Mouse (Mus musculus): ENCODE measurements at regions not wholly inside any gene's neighbourhood (a gene's known extent, or its start where the extent isn't known, plus 50 kb on each side); places are given as distances from the start of the nearest gene placed in this dataset.

DNA sequence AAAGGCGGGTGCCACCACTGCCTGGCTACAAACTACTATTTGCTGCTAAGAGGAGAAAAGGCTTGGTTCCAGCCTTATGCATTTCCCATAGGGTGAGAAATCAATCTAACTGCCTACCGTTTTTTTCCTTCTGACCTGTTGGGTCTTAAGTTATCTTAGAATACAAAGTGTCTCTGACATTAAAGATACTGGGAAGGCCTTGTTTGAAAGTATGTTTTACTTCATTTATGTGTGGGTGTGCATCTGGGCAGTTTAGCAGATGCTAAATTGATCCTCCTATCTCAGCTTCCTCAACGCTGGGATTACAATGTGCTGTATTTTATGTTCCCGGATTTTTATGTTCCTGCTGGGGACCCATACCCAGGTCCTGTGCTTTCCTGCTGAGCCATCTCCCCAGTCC lies 65.8 kb upstream of the Noct start:
- Histone ChIP-seq H3K27me3 (ENCODE audit: control insufficient read depth, insufficient read depth, low read length) (no peaks in the 10 kb centered on the region), H3K36me3 (replicated peaks; ENCODE audit: control insufficient read depth, insufficient read depth, low read depth) (no peaks in the 10 kb centered on the region), H3K27ac (peak overlapping the region; percentile 58), H3K4me1 (replicated peaks; ENCODE audit: control insufficient read depth in 2 of 2, insufficient read depth in 2 of 2, low read length in 1 of 2) (peaks cover 31 to 46% of the 10 kb centered on the region in 2 experiments), H3K4me3 (ENCODE audit: insufficient read depth in 1 of 2, low read depth in 2 of 2, low read length in 2 of 2) (no peak overlapping the region), H3K4me2 (ENCODE audit: low read depth) (peak overlapping the region; percentile 22; the same call in 1 of the 2 replicates), H3K9me3 (ENCODE audit: control insufficient read depth, low read length) (no peaks in the 10 kb centered on the region), H3K9ac (replicated peaks) (no peak overlapping the region; the same call in 1 of the 2 replicates)
- DNase-seq (ENCODE audit: low read depth in 3 of 3, low spot score in 3 of 3) (no peak), ATAC-seq (ENCODE audit: insufficient read depth) (no peak)
- TF ChIP-seq EP300 (IDR thresholded peaks at IDR 0.05; ENCODE audit: low read depth) (peak; percentile 68), CTCF (IDR thresholded peaks at IDR 0.05; ENCODE audit: low read depth) (no peak)
- 22% methylated on average over 4 of the region's 4 CpGs for WGBS (ENCODE audit: insufficient replicate concordance)

GRCm38 (mm10) chr3:51159322-51159721 lies 64.9 kb upstream of the Noct start:
- Histone ChIP-seq H3K27me3 (ENCODE audit: control insufficient read depth, insufficient read depth, low read length) (no peaks in the 10 kb centered on the region), H3K36me3 (replicated peaks; ENCODE audit: control insufficient read depth, insufficient read depth, low read depth) (no peaks in the 10 kb centered on the region), H3K9me3 (ENCODE audit: control insufficient read depth, low read length) (no peaks in the 10 kb centered on the region), H3K27ac (no peak overlapping the region), H3K9ac (replicated peaks) (no peak overlapping the region), H3K4me2 (ENCODE audit: low read depth) (no peak overlapping the region), H3K4me3 (ENCODE audit: insufficient read depth in 1 of 2, low read depth in 2 of 2, low read length in 2 of 2) (no peak overlapping the region), H3K4me1 (replicated peaks; ENCODE audit: control insufficient read depth in 2 of 2, insufficient read depth in 2 of 2, low read length in 1 of 2) (peaks cover 31 to 46% of the 10 kb centered on the region in 2 experiments)
- ATAC-seq (ENCODE audit: insufficient read depth) (no peak), DNase-seq (ENCODE audit: low read depth in 3 of 3, low spot score in 3 of 3) (no peak)
- TF ChIP-seq EP300 (IDR thresholded peaks at IDR 0.05; ENCODE audit: low read depth) (no peak), CTCF (IDR thresholded peaks at IDR 0.05; ENCODE audit: low read depth) (no peak)
- WGBS (ENCODE audit: insufficient replicate concordance) = 61% methylated on average over 4 of the region's 4 CpGs

DNA sequence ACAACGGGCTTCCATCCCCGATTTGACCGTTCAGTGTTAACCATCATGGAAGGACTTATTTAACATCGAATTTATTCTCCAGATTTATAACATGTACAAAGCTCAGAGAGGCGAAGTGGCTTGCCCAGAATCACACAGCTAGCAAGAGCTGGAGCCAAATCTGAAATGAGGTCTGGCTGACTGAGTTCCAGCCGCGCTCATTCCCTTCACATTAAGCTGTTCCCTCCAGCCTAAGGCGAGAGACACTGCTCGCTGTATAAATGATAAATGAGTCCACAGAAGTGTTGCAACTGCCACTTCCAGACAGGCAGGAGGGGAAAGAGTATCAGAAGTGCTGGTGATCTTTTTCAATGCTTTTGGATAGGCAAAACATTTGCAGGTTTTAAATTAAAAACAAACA lies 64.4 kb upstream of the Noct start:
- H3K4me3 ChIP-seq (ENCODE audit: insufficient read depth in 1 of 2, low read depth in 2 of 2, low read length in 2 of 2) = no peak overlapping the region
- no peak overlapping the region for H3K9ac ChIP-seq (replicated peaks)
- TF ChIP-seq CTCF (IDR thresholded peaks at IDR 0.05; ENCODE audit: low read depth) = no peak
- TF ChIP-seq EP300 (IDR thresholded peaks at IDR 0.05; ENCODE audit: low read depth) = no peak
- peaks cover 31 to 44% of the 10 kb centered on the region in 2 experiments for H3K4me1 ChIP-seq (replicated peaks; ENCODE audit: control insufficient read depth in 2 of 2, insufficient read depth in 2 of 2, low read length in 1 of 2)
- no peaks in the 10 kb centered on the region for H3K9me3 ChIP-seq (ENCODE audit: control insufficient read depth, low read length)
- no peak for DNase-seq (ENCODE audit: low read depth in 3 of 3, low spot score in 3 of 3)
- H3K27ac ChIP-seq = no peak overlapping the region
- no peaks in the 10 kb centered on the region for H3K27me3 ChIP-seq (ENCODE audit: control insufficient read depth, insufficient read depth, low read length)
- WGBS (ENCODE audit: insufficient replicate concordance) = 72% methylated on average over 9 of the region's 9 CpGs
- H3K36me3 ChIP-seq (replicated peaks; ENCODE audit: control insufficient read depth, insufficient read depth, low read depth) = no peaks in the 10 kb centered on the region
- H3K4me2 ChIP-seq (ENCODE audit: low read depth) = no peak overlapping the region
- ATAC-seq (ENCODE audit: insufficient read depth) = no peak

- no peak for DNase-seq (ENCODE audit: low read depth in 3 of 3, low spot score in 3 of 3)
- H3K9me3 ChIP-seq (ENCODE audit: control insufficient read depth, low read length) = no peaks in the 10 kb centered on the region
- H3K36me3 ChIP-seq (replicated peaks; ENCODE audit: control insufficient read depth, insufficient read depth, low read depth) = no peaks in the 10 kb centered on the region
- ATAC-seq (ENCODE audit: insufficient read depth) = no peak
- peaks cover 29 to 38% of the 10 kb centered on the region in 2 experiments for H3K4me1 ChIP-seq (replicated peaks; ENCODE audit: control insufficient read depth in 2 of 2, insufficient read depth in 2 of 2, low read length in 1 of 2)
- H3K4me2 ChIP-seq (ENCODE audit: low read depth) = no peak overlapping the region
- no peak overlapping the region for H3K4me3 ChIP-seq (ENCODE audit: insufficient read depth in 1 of 2, low read depth in 2 of 2, low read length in 2 of 2)
- H3K27ac ChIP-seq = no peak overlapping the region
- TF ChIP-seq CTCF (IDR thresholded peaks at IDR 0.05; ENCODE audit: low read depth) = no peak
- no peaks in the 10 kb centered on the region for H3K27me3 ChIP-seq (ENCODE audit: control insufficient read depth, insufficient read depth, low read length)
- 76% methylated on average over 7 of the region's 7 CpGs for WGBS (ENCODE audit: insufficient replicate concordance)
- no peak overlapping the region for H3K9ac ChIP-seq (replicated peaks)
Observed at GRCm38 (mm10) chr3:51160625-51161024, 63.6 kb upstream of the Noct start.

- no peaks in the 10 kb centered on the region for H3K36me3 ChIP-seq (replicated peaks; ENCODE audit: control insufficient read depth, insufficient read depth, low read depth)
- no peaks in the 10 kb centered on the region for H3K27me3 ChIP-seq (ENCODE audit: control insufficient read depth, insufficient read depth, low read length)
- H3K4me2 ChIP-seq (ENCODE audit: low read depth) = no peak overlapping the region
- 78% methylated on average over 30 of the region's 30 CpGs for WGBS (ENCODE audit: insufficient replicate concordance)
- no peak overlapping the region for H3K27ac ChIP-seq
- no peak overlapping the region for H3K9ac ChIP-seq (replicated peaks)
- no peak for TF ChIP-seq EP300 (IDR thresholded peaks at IDR 0.05; ENCODE audit: low read depth)
- DNase-seq (ENCODE audit: low read depth in 3 of 3, low spot score in 3 of 3) = no peak
- peaks cover 0 to 4% of the 10 kb centered on the region in 2 experiments; a peak in 1 of 4 replicates for H3K4me1 ChIP-seq (replicated peaks; ENCODE audit: control insufficient read depth in 2 of 2, insufficient read depth in 2 of 2, low read length in 1 of 2)
- ATAC-seq (ENCODE audit: insufficient read depth) = no peak
- H3K9me3 ChIP-seq (ENCODE audit: control insufficient read depth, low read length) = no peaks in the 10 kb centered on the region
- H3K4me3 ChIP-seq (ENCODE audit: insufficient read depth in 1 of 2, low read depth in 2 of 2, low read length in 2 of 2) = no peak overlapping the region
Observed at GRCm38 (mm10) chr3:51169150-51169925, 54.9 kb upstream of the Noct start.

Measured in liver, embryonic 14.5 days (tissue).